Mouse (Mus musculus) liver, embryonic 14.5 days (tissue): Measurements from ENCODE around the gene Mrps15.

Experiments used
- CTCF ChIP-seq: IDR thresholded peaks from 2 replicates; pipeline ENCODE4 v1.5.1; 2016; ENCODE audit warnings: antibody characterized with exemption, low read depth, control low read depth
- EP300 ChIP-seq: IDR thresholded peaks from 2 replicates; pipeline ENCODE4 v1.6.1; 2016; ENCODE audit warnings: antibody characterized with exemption, low read depth

GRCm38 (mm10) chr4:126017676-126018332, 28.9 kb upstream of the Mrps15 start:
- no peak for TF ChIP-seq CTCF
- no peak for TF ChIP-seq EP300
